Mouse (Mus musculus): Measurements from ENCODE around the gene Myh2. TPM values are rescaled to one million over a fixed set of nuclear protein-coding genes. Genes with fewer than 3 reads are reported as not detected.

Gene Myh2
- polyA plus RNA-seq, 1 experiment from 2014 or later: 0.03 TPM

DNA sequence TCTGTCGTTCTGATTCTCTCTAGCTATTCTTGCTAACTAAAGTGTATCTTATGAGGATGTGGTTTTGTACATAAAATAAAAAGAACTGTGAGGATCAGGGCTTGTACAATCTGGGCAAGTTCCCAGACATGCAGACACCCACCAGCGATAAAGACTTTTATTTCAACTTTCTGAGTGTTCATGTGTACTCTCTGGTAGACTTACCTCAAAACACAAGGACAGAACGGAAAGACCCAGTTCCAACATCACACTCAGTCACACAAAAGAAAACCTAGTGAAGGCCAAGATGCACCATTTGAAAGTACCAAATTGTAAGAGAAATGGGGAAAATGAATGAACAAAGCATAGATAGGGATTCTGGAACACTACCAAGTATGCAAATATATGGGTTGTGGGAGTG, 57.9 kb downstream of the Myh2 start:
- Histone ChIP-seq H3K9ac (no peak overlapping the region), H3K4me2 (replicated peaks) (no peak overlapping the region), H3K27me3 (replicated peaks) (no peaks in the 10 kb centered on the region), H3K9me3 (no peaks in the 10 kb centered on the region), H3K36me3 (no peaks in the 10 kb centered on the region), H3K27ac (no peak overlapping the region), H3K4me1 (no peaks in the 10 kb centered on the region), H3K4me3 (no peak overlapping the region)
- ATAC-seq (ENCODE audit: low FRiP score, low read depth): no peak
- 90% methylated on average over 3 of the region's 3 CpGs for WGBS

GRCm38 (mm10) chr11:67229166-67229565, 58.3 kb downstream of the Myh2 start:
- 88% methylated on average over 5 of the region's 5 CpGs for WGBS
- H3K27ac ChIP-seq: no peak overlapping the region
- H3K27me3 ChIP-seq (replicated peaks): no peaks in the 10 kb centered on the region

DNA sequence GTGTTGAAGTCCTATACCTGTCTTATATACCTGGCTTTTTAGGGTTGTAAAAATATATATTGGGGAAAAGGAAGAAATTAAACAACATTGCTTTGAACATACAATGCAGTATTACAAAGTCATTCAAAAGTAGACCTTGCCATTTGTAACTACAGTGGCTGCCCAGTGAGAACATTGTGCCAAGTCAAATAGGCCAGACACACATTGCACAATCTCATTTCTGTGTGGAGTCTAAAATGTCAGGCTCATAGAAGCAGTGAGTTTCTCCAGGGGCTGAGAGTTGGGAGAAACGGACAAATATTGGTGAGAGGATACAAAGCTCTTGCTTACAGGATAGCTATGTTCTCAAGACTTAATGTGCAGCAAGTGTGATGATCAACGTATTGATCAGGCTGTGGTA, 59.1 kb downstream of the Myh2 start:
- ATAC-seq (ENCODE audit: low FRiP score, low read depth): no peak
- no peak overlapping the region for H3K9ac ChIP-seq
- H3K27ac ChIP-seq: no peak overlapping the region
- 79% methylated on average over 2 of the region's 2 CpGs for WGBS
- no peaks in the 10 kb centered on the region for H3K27me3 ChIP-seq (replicated peaks)
- no peak overlapping the region for H3K4me2 ChIP-seq (replicated peaks)
- H3K36me3 ChIP-seq: no peaks in the 10 kb centered on the region
- no peaks in the 10 kb centered on the region for H3K9me3 ChIP-seq
- no peak overlapping the region for H3K4me3 ChIP-seq
- H3K4me1 ChIP-seq: no peaks in the 10 kb centered on the region

More at GRCm38 (mm10) chr11:67229166-67229565, 58.3 kb downstream of the Myh2 start:
- H3K9me3 ChIP-seq: no peaks in the 10 kb centered on the region
- no peak for ATAC-seq (ENCODE audit: low FRiP score, low read depth)
- H3K36me3 ChIP-seq: no peaks in the 10 kb centered on the region
- H3K4me2 ChIP-seq (replicated peaks): no peak overlapping the region
- H3K9ac ChIP-seq: no peak overlapping the region
- H3K4me3 ChIP-seq: no peak overlapping the region
- no peaks in the 10 kb centered on the region for H3K4me1 ChIP-seq

DNA sequence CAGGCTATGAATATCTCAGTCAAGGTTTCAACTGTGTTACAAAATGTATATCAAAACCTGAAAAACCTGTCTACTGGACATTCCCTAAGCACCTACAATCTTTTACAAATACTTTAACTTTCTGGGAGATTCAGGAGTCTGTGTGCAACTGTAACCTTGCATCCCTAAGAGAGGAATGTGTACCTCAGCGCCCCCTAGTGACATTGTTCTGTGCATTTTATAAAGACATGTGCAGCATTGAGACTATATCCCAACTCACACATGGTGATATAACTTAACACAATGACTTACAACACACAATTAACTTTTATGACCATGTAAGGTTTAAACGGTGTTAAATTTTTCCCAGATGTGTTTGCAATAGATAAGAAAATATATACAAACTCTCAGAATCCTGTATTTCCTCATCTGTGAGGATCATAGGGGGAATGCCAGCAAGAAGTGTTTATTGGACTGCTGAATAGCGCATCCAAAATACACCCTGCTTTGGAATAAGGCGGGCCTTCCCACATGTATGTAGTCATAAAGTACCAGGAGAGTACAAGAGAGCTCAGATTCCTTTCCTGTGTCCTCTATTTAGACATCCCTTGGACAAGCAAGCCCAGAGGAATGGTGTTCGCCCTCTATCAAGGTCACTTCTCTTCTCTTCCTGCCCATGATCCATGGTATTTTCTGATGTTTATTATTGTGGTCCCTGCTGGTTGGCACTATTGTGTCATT, 65.0 kb downstream of the Myh2 start:
- Histone ChIP-seq H3K4me2 (replicated peaks) (no peak overlapping the region), H3K36me3 (no peaks in the 10 kb centered on the region), H3K9ac (no peak overlapping the region), H3K9me3 (no peaks in the 10 kb centered on the region), H3K27ac (no peak overlapping the region), H3K27me3 (replicated peaks) (no peaks in the 10 kb centered on the region), H3K4me3 (no peak overlapping the region), H3K4me1 (no peaks in the 10 kb centered on the region)
- ATAC-seq (ENCODE audit: low FRiP score, low read depth): no peak
- WGBS: 61% methylated on average over 5 of the region's 5 CpGs

- H3K27me3 ChIP-seq (replicated peaks): no peaks in the 10 kb centered on the region
- no peak for ATAC-seq (ENCODE audit: low FRiP score, low read depth)
- H3K36me3 ChIP-seq: no peaks in the 10 kb centered on the region
- no peak overlapping the region for H3K4me3 ChIP-seq
- 91% methylated on average over 9 of the region's 9 CpGs for WGBS
- no peak overlapping the region for H3K4me2 ChIP-seq (replicated peaks)
- no peak overlapping the region for H3K9ac ChIP-seq
- no peaks in the 10 kb centered on the region for H3K9me3 ChIP-seq
- H3K27ac ChIP-seq: no peak overlapping the region
- no peaks in the 10 kb centered on the region for H3K4me1 ChIP-seq
These were observed 66.0 kb downstream of the Myh2 start for GRCm38 (mm10) chr11:67236799-67237198.

GRCm38 (mm10) chr11:67237481-67238079, 66.8 kb downstream of the Myh2 start, which contains the start of gene Myh4:
Gene Myh4 (plus strand): TSS chr11:67238029.
- no peak within 1 kb of the TSS for H3K4me2 ChIP-seq (replicated peaks)
- no peak within 1 kb of the TSS for H3K27ac ChIP-seq
- no peaks in the 10 kb centered on the region for H3K4me1 ChIP-seq
- H3K9ac ChIP-seq: no peak within 1 kb of the TSS
- H3K36me3 ChIP-seq: no peaks in the 10 kb centered on the region
- ATAC-seq (ENCODE audit: low FRiP score, low read depth): no peak
- H3K27me3 ChIP-seq (replicated peaks): no peaks in the 10 kb centered on the region
- no peak within 1 kb of the TSS for H3K4me3 ChIP-seq
- 76% methylated on average over 5 of the region's 5 CpGs for WGBS
- H3K9me3 ChIP-seq: no peaks in the 10 kb centered on the region

GRCm38 (mm10) chr11:67241051-67241450, 70.2 kb downstream of the Myh2 start:
- no peak overlapping the region for H3K4me2 ChIP-seq (replicated peaks)
- H3K36me3 ChIP-seq: no peaks in the 10 kb centered on the region
- ATAC-seq (ENCODE audit: low FRiP score, low read depth): no peak
- H3K9ac ChIP-seq: no peak overlapping the region
- H3K27ac ChIP-seq: no peak overlapping the region
- H3K4me3 ChIP-seq: no peak overlapping the region
- H3K4me1 ChIP-seq: no peaks in the 10 kb centered on the region
- WGBS: 85% methylated on average over 6 of the region's 6 CpGs
- H3K27me3 ChIP-seq (replicated peaks): no peaks in the 10 kb centered on the region
- no peaks in the 10 kb centered on the region for H3K9me3 ChIP-seq

Other genes starting within 250 kb of the Myh2 start
- gene Tmem238l, start 214.4 kb upstream of the Myh2 start, polyA plus RNA-seq (2016; fragmentation: Nextera tagmentation; extraction: Ambion mirVana): not detected in 2 replicates
- gene Tmem220, start 145.9 kb upstream of the Myh2 start, polyA plus RNA-seq (2016; fragmentation: Nextera tagmentation; extraction: Ambion mirVana): 0.61 and 1.1 TPM in 2 replicates
- gene Adprm, start 118.4 kb upstream of the Myh2 start, polyA plus RNA-seq (2016; fragmentation: Nextera tagmentation; extraction: Ambion mirVana): 34.1 and 36.1 TPM in 2 replicates
- gene Sco1, start 118.4 kb upstream of the Myh2 start, polyA plus RNA-seq (2016; fragmentation: Nextera tagmentation; extraction: Ambion mirVana): 14.9 and 16.8 TPM in 2 replicates
- 17.1 and 19.3 TPM in 2 replicates for gene Myh3, start 92.7 kb upstream of the Myh2 start, polyA plus RNA-seq (2016; fragmentation: Nextera tagmentation; extraction: Ambion mirVana)
- gene Myh1, start 29.0 kb downstream of the Myh2 start, polyA plus RNA-seq (2016; fragmentation: Nextera tagmentation; extraction: Ambion mirVana): 0.04 TPM in 1 of 2 replicates, not detected in the other
- gene Myh4, start 67.0 kb downstream of the Myh2 start, polyA plus RNA-seq (2016; fragmentation: Nextera tagmentation; extraction: Ambion mirVana): 0.05 and 0.06 TPM in 2 replicates
- 1.6 and 2.1 TPM in 2 replicates for gene Myh8, start 106.1 kb downstream of the Myh2 start, polyA plus RNA-seq (2016; fragmentation: Nextera tagmentation; extraction: Ambion mirVana)
- gene Myh13, start 150.6 kb downstream of the Myh2 start, polyA plus RNA-seq (2016; fragmentation: Nextera tagmentation; extraction: Ambion mirVana): not detected in 2 replicates

Data from neural tube, embryonic 12.5 days (tissue).